Mouse (Mus musculus) limb, embryonic 10.5 days (tissue): ENCODE data around the gene Ndufs2. TPM values are rescaled to one million over a fixed set of nuclear protein-coding genes. Genes with fewer than 3 reads are reported as not detected.
A peak's percentile ranks its signal among the peaks of the same experiment; 100 is the strongest.

Source experiments
- DNase-seq: peaks from one replicate; pipeline ENCODE4 v3.0.0-alpha.2; 2017; ENCODE audit warnings: low spot score
- H3K27ac ChIP-seq: fragments of 300-500 bp; sonication (generic); 2 replicates; pipeline ENCODE4 v1.5.1; 2016; ENCODE audit warnings: mild to moderate bottlenecking
- H3K27me3 ChIP-seq: fragments of 300-500 bp; sonication (generic); 2 replicates; pipeline ENCODE4 v1.6.1; 2016; ENCODE audit warnings: low read depth, mild to moderate bottlenecking; ENCODE audit not compliant: poor library complexity, severe bottlenecking
- H3K36me3 ChIP-seq: fragments of 300-500 bp; sonication (generic); 2 replicates; pipeline ENCODE4 v1.6.1; 2016; ENCODE audit warnings: mild to moderate bottlenecking, moderate library complexity
- H3K4me1 ChIP-seq: fragments of 300-500 bp; sonication (generic); 2 replicates; pipeline ENCODE4 v1.6.1; 2016
- H3K4me3 ChIP-seq: fragments of 300-500 bp; sonication (generic); 2 replicates; pipeline ENCODE4 v1.5.1; 2016; ENCODE audit warnings: mild to moderate bottlenecking, moderate library complexity
- H3K9me3 ChIP-seq: fragments of 300-500 bp; sonication (generic); replicated peaks from 2 replicates; pipeline ENCODE4 v1.6.1; 2016; ENCODE audit warnings: mild to moderate bottlenecking
- WGBS: fragments of 180-500 bp; shearing (Covaris S2); methylation state at CpG from one replicate; pipeline ENCODE4 v1.1.7; 2016; 5-methylcytosine and 5-hydroxymethylcytosine counted together
- polyA plus RNA-seq: library from polyadenylated mRNA; unstranded; fragments of >200 nt; fragmentation: Nextera tagmentation; extraction: Ambion mirVana; gene quantifications from 2 replicates; pipeline ENCODE4 v1.2.1, GENCODE M21; 2016

Ndufs2 gene
- polyA plus RNA-seq, 1 experiment from 2014 or later, result 312 TPM

- no peak for DNase-seq
- H3K36me3 ChIP-seq, result no peaks in the 10 kb centered on the region
- no peaks in the 10 kb centered on the region for H3K4me1 ChIP-seq
- WGBS, result 56% methylated on average over 3 of the region's 3 CpGs
- no peaks in the 10 kb centered on the region for H3K27me3 ChIP-seq
- H3K4me3 ChIP-seq, result no peak overlapping the region
- no peak overlapping the region for H3K27ac ChIP-seq
- no peaks in the 10 kb centered on the region for H3K9me3 ChIP-seq
Observed at GRCm38 (mm10) chr1:171212854-171213253, 38.3 kb downstream of the Ndufs2 start.

DNA sequence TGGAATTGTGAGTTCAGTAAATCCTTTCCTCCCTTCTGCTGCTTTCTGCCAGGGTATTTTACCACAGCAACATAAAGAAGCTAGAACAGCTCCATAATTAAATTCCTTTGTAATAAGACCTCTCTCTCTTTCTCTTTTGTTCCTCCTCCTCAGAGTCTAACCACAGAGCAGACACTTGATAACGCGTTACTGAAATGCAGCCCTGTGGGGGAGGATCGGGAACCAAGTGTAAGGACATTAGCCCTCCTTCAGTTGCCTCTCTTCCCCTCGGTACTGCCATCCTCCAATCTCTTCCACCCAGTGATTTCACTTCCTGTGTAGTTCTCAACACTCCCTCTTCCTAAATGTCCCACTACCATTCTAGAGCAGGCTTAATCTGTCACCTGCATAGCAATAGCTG is 41.8 kb downstream of the Ndufs2 start:
- WGBS, result 40% methylated on average over 4 of the region's 4 CpGs
- H3K27ac ChIP-seq, result no peak overlapping the region

DNA sequence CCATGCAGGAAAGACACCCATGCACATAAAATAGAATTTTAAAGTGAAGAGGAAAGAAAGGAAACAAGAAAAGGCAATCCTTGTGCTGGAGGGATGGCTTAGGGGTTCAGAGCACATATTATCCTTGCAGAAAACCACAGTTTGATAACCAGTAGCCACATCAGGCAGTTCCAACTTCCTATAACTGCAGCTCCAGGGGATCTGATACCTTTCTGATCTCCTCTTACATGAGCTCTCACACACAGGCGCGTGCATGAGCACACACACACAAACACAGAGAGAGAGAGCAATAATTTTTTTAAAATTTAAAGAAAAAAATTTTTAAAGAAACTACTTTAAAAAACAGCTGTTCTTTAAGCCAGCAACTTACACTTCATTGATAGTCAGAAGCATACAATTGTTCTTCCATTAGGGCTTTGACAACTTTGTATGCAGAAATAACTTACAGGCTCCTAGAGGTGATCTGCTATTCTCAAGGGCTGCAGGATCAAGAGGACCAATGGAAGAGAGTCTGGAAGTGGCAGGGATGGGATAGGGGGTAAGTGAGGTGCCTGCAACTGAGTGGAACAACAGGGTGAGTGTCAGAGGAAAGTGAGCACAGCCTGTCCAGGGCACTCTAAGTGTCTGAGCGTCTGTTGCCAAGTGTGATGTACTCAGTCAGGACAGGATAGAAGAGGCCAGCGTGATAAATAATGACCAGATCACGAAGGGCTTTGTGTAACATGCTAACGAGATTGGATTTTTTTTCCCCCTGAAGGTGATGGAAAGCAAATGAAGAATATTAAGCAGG is 45.3 kb downstream of the Ndufs2 start:
- Histone ChIP-seq H3K27me3 (no peaks in the 10 kb centered on the region), H3K9me3 (no peaks in the 10 kb centered on the region), H3K36me3 (no peaks in the 10 kb centered on the region), H3K4me3 (no peak overlapping the region), H3K4me1 (peaks cover 3% of the 10 kb centered on the region; the same call in 1 of the 2 replicates), H3K27ac (no peak overlapping the region)
- DNase-seq, result no peak
- 81% methylated on average over 6 of the region's 6 CpGs for WGBS

More for the DNA sequence above, 41.8 kb downstream of the Ndufs2 start:
- Histone ChIP-seq H3K27me3 (no peaks in the 10 kb centered on the region), H3K4me1 (no peaks in the 10 kb centered on the region), H3K4me3 (no peak overlapping the region), H3K9me3 (no peaks in the 10 kb centered on the region), H3K36me3 (no peaks in the 10 kb centered on the region)
- DNase-seq, result no peak

DNA sequence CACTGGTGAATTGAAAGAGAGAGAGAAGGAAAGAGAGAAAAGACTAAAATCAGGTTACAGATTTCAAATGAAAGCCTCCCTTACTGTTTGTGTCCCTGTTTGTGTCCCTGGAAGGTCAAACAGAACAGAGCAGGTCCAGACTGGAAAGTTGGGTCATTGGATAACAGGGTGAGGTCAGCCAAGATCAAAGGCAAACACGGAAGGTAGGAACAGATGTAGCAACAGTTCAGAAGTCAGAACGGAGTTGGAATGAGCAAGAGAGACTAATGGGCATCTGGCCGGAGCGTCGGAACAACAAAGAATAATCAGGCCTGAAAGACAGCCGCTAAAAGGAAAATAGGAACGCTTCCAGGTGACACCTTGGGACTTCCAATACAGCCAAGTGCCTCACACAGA is 46.9 kb downstream of the Ndufs2 start:
- H3K27ac ChIP-seq, result no peak overlapping the region
- peaks cover 3% of the 10 kb centered on the region; the same call in 1 of the 2 replicates for H3K4me1 ChIP-seq
- H3K9me3 ChIP-seq, result no peaks in the 10 kb centered on the region
- no peak overlapping the region for H3K4me3 ChIP-seq
- DNase-seq, result no peak
- H3K27me3 ChIP-seq, result 0 out of 2 replicates have a peak, but pooled peaks cover under 1% of the 10 kb centered on the region
- 41% methylated on average over 7 of the region's 7 CpGs for WGBS
- H3K36me3 ChIP-seq, result no peaks in the 10 kb centered on the region

GRCm38 (mm10) chr1:171203471-171204248 is 47.5 kb downstream of the Ndufs2 start:
- Histone ChIP-seq H3K4me1 (peaks cover 3% of the 10 kb centered on the region; the same call in 1 of the 2 replicates), H3K27me3 (peaks cover 6% of the 10 kb centered on the region; the same call in 1 of the 2 replicates), H3K27ac (no peak overlapping the region), H3K4me3 (no peak overlapping the region), H3K9me3 (no peaks in the 10 kb centered on the region), H3K36me3 (no peaks in the 10 kb centered on the region)
- DNase-seq, result no peak
- 59% methylated on average over 11 of the region's 11 CpGs for WGBS

GRCm38 (mm10) chr1:171200769-171201168 is 50.4 kb downstream of the Ndufs2 start:
- no peak overlapping the region for H3K27ac ChIP-seq
- 98% methylated on average over 1 of the region's 1 CpGs for WGBS
- H3K4me3 ChIP-seq, result no peak overlapping the region
- H3K36me3 ChIP-seq, result no peaks in the 10 kb centered on the region
- no peaks in the 10 kb centered on the region for H3K9me3 ChIP-seq
- H3K27me3 ChIP-seq, result peaks cover 35% of the 10 kb centered on the region
- H3K4me1 ChIP-seq, result peaks cover 9% of the 10 kb centered on the region
- no peak for DNase-seq

- no peaks in the 10 kb centered on the region for H3K9me3 ChIP-seq
- H3K4me3 ChIP-seq, result no peak overlapping the region
- H3K27ac ChIP-seq, result no peak overlapping the region
- no peaks in the 10 kb centered on the region for H3K36me3 ChIP-seq
- DNase-seq, result no peak
- H3K27me3 ChIP-seq, result peaks cover 47% of the 10 kb centered on the region
- peaks cover 19% of the 10 kb centered on the region for H3K4me1 ChIP-seq
- 36% methylated on average over 1 of the region's 1 CpGs for WGBS
Observed at GRCm38 (mm10) chr1:171199532-171199931, 51.7 kb downstream of the Ndufs2 start.

GRCm38 (mm10) chr1:171195887-171196397 is 55.2 kb downstream of the Ndufs2 start, which contains the start of gene Pcp4l1:
TSS of gene Pcp4l1 (minus strand) at chr1:171196268.
- peaks cover 83% of the 10 kb centered on the region for H3K27me3 ChIP-seq
- WGBS, result under 1% methylated on average over 33 of the region's 33 CpGs
- H3K36me3 ChIP-seq, result no peaks in the 10 kb centered on the region
- H3K27ac ChIP-seq, result peak within 1 kb of the TSS; percentile 28; the same call in 1 of the 2 replicates
- H3K4me1 ChIP-seq, result peaks cover 35% of the 10 kb centered on the region
- no peaks in the 10 kb centered on the region for H3K9me3 ChIP-seq
- peak; percentile 72 for DNase-seq
- H3K4me3 ChIP-seq, result peak within 1 kb of the TSS; percentile 65

DNA sequence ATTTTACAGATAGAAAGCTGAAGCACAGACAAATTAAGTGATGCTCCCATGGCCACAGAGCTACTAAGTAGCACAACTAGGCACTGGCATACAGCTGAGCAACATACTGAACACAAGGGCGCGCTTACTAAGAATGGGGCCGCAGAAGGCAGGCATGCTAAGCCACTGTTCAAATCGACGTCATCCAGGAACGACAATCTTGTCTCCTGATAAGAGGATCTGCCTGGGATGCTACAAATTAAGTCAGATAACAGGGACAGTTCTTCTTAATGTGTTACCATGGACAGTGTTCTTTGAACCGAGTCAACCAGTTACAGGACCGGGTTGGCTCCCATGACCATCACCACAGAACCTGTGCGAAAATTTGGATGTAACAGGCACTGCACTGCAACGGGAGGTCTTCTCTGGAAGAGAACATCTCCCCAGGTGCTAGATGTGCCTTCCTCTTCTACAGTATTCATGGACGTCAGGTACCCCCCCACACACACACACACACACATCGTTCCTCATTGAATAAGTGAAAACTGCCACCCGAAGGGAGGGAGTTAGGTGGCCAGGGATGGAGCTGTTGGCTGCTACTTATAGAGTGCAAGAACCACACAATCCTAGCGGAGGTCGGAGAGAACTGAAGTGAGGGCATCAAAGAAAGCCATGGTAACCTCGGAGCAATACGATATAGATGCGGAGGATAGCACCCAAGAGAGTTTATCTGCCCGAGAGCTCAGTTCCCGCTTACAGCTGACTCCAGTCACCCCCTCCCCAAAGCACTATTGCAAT is 56.0 kb downstream of the Ndufs2 start:
- DNase-seq, result peak; percentile 38
- WGBS, result 4% methylated on average over 20 of the region's 20 CpGs
- Histone ChIP-seq H3K9me3 (no peaks in the 10 kb centered on the region), H3K27me3 (peaks cover 90% of the 10 kb centered on the region), H3K36me3 (no peaks in the 10 kb centered on the region), H3K4me3 (peak overlapping the region; percentile 65), H3K4me1 (peaks cover 35% of the 10 kb centered on the region), H3K27ac (no peak overlapping the region; the same call in 1 of the 2 replicates)

GRCm38 (mm10) chr1:171193911-171194830 is 57.0 kb downstream of the Ndufs2 start:
- H3K36me3 ChIP-seq, result no peaks in the 10 kb centered on the region
- no peaks in the 10 kb centered on the region for H3K9me3 ChIP-seq
- DNase-seq, result peak; percentile 42
- H3K4me1 ChIP-seq, result peaks cover 43% of the 10 kb centered on the region
- peaks cover 97% of the 10 kb centered on the region for H3K27me3 ChIP-seq
- no peak overlapping the region for H3K4me3 ChIP-seq
- WGBS, result 27% methylated on average over 11 of the region's 11 CpGs
- no peak overlapping the region for H3K27ac ChIP-seq

GRCm38 (mm10) chr1:171193093-171193840 is 57.9 kb downstream of the Ndufs2 start:
- 4% methylated on average over 18 of the region's 18 CpGs for WGBS
- Histone ChIP-seq H3K4me1 (peaks cover 48% of the 10 kb centered on the region), H3K9me3 (no peaks in the 10 kb centered on the region), H3K4me3 (peak overlapping the region; percentile 12), H3K27ac (no peak overlapping the region), H3K36me3 (no peaks in the 10 kb centered on the region), H3K27me3 (peaks cover 92% of the 10 kb centered on the region)
- DNase-seq, result peak; percentile 39
